Mouse (Mus musculus): ENCODE measurements around the gene Sult4a1. TPM values are rescaled to one million over a fixed set of nuclear protein-coding genes. Genes with fewer than 3 reads are reported as not detected.

Gene Sult4a1
- polyA plus RNA-seq, 1 experiment from 2014 or later: 2.4 TPM

DNA sequence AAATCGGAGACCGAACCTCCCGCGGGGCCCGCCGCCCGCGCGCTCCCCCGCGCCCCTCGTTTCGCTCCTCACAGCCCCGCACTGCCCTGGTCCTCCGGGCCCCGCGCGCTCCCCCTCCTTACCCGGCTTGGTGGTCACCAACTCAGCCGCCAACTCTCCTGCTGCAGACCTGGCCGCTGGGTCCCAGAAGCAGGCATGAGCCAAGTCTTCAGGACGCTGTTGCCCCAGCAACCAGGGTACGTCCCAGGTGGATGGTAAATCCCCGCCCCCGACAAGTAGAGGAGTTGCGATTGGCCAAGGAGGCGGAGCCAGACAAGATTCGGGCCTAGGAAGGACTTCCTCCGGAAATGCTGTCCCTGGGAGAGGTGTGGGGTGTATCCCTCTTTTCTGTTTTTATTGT lies 40.4 kb downstream of the Sult4a1 start, which contains the start of gene Efcab6:
Efcab6 (minus strand) TSS at position 240 of the 400 bp plus-strand sequence.
- WGBS: 2% methylated on average over 29 of the region's 29 CpGs
- peak within 1 kb of the TSS; percentile 52 for H3K4me2 ChIP-seq
- ATAC-seq (replicated peaks; ENCODE audit: low FRiP score): no peak
- peaks cover 5% of the 10 kb centered on the region; the same call in 1 of the 2 replicates for H3K4me1 ChIP-seq
- no peak within 1 kb of the TSS for H3K9ac ChIP-seq
- no peaks in the 10 kb centered on the region for H3K36me3 ChIP-seq
- no peak within 1 kb of the TSS for H3K27ac ChIP-seq
- H3K27me3 ChIP-seq: peaks cover 64% of the 10 kb centered on the region
- H3K4me3 ChIP-seq (replicated peaks): peak within 1 kb of the TSS; percentile 25
- 0 out of 2 replicates have a peak, but pooled peaks cover 5% of the 10 kb centered on the region for H3K9me3 ChIP-seq (replicated peaks)

DNA sequence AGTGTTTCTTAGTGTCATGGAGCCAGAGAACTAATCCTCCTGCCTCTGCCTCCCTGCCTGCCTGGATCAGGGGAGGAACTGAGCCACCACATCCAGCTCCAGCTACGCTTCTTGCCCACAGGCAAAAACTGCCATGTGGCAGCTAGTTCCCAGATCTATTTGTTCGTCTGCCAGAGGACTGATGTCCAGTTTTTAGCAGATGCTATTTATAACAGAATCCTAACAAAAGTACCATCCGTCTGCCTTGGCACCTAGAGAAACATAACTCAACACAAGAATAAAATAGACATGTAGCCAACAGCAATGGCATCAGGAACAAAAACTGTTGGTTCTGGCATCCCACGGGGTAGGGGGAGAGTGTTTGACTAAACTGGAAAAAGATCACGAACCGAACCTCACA lies 46.7 kb downstream of the Sult4a1 start:
- WGBS: 81% methylated on average over 6 of the region's 6 CpGs

DNA sequence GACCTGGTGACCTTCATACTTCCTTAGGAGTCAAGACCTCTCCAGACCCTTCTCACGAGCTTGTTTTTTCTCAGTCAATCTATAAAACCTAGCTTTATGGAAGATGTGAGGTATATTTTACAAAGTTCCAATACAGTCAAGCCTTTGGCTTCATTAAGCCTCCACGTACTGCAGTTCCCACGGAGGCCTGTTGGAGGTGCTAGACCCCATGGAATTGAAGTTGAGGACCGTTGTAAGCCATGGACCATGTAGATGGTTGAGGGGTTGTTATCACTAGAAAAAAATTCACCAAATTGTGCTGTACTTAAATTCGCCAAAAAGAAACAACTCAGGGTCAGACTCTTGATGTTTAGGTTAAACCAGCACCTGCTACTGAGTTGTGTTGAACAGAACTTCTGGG lies 49.5 kb downstream of the Sult4a1 start:
- WGBS: 66% methylated on average over 5 of the region's 5 CpGs
- H3K4me1 ChIP-seq: 0 out of 2 replicates have a peak, but pooled peaks cover 3% of the 10 kb centered on the region

More for the DNA sequence above, 46.7 kb downstream of the Sult4a1 start:
- H3K4me2 ChIP-seq: no peak overlapping the region
- no peak for ATAC-seq (replicated peaks; ENCODE audit: low FRiP score)
- H3K4me3 ChIP-seq (replicated peaks): no peak overlapping the region
- no peaks in the 10 kb centered on the region for H3K36me3 ChIP-seq
- H3K27ac ChIP-seq: no peak overlapping the region
- H3K9ac ChIP-seq: no peak overlapping the region
- peaks cover 17% of the 10 kb centered on the region for H3K27me3 ChIP-seq
- no peaks in the 10 kb centered on the region for H3K9me3 ChIP-seq (replicated peaks)
- H3K4me1 ChIP-seq: no peaks in the 10 kb centered on the region

DNA sequence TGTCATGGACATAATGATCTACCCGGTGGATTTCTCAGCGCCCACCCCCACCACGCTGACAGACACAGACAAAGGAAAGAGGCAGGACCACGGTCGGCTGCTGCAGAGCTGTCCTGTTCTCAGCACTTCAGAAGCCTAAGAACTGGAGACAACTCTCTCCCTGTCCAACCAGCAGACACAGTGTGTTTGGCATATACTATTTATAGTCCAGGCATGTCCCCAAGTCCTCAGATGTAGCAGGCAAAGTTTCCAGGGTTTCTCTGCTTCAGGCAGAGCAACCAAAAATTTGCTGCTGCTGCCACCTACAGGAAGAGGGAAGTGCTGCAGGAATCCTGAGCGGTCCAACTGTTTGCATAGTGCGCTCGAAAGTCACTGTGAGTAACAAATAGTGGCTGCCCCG lies 51.7 kb downstream of the Sult4a1 start:
- ATAC-seq (replicated peaks; ENCODE audit: low FRiP score): 0 out of 2 replicates have a peak, but pooled peaks have one; percentile 36
- H3K9ac ChIP-seq: no peak overlapping the region
- 0 out of 2 replicates have a peak, but pooled peaks cover 3% of the 10 kb centered on the region for H3K4me1 ChIP-seq
- H3K27ac ChIP-seq: no peak overlapping the region
- H3K36me3 ChIP-seq: no peaks in the 10 kb centered on the region
- 41% methylated on average over 9 of the region's 9 CpGs for WGBS
- H3K9me3 ChIP-seq (replicated peaks): no peaks in the 10 kb centered on the region
- peaks cover 12% of the 10 kb centered on the region for H3K27me3 ChIP-seq
- H3K4me2 ChIP-seq: no peak overlapping the region
- no peak overlapping the region for H3K4me3 ChIP-seq (replicated peaks)

More for the DNA sequence above, 49.5 kb downstream of the Sult4a1 start:
- Histone ChIP-seq H3K9ac (no peak overlapping the region), H3K27me3 (peaks cover 12% of the 10 kb centered on the region), H3K9me3 (replicated peaks) (no peaks in the 10 kb centered on the region), H3K4me3 (replicated peaks) (no peak overlapping the region), H3K4me2 (no peak overlapping the region), H3K27ac (no peak overlapping the region), H3K36me3 (no peaks in the 10 kb centered on the region)
- ATAC-seq (replicated peaks; ENCODE audit: low FRiP score): no peak

DNA sequence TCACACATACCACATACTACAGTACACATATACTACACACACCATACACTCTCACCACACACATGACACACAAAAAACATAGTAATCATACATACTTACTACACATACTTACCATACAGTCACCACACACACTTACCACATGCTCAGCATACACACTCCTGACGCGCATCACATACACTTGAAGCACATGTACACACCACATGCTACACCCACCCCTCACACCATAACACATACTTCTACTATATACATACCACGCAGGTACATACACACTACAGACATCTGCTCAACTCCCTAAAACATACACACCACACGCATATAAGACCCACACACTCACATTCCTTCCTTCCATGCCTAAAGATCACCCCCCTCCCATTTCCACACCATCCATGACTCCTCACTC lies 52.3 kb downstream of the Sult4a1 start:
- H3K9me3 ChIP-seq (replicated peaks): no peaks in the 10 kb centered on the region
- no peak overlapping the region for H3K27ac ChIP-seq
- peaks cover 12% of the 10 kb centered on the region for H3K27me3 ChIP-seq
- H3K36me3 ChIP-seq: no peaks in the 10 kb centered on the region
- no peak for ATAC-seq (replicated peaks; ENCODE audit: low FRiP score)
- 90% methylated on average over 4 of the region's 4 CpGs for WGBS
- no peak overlapping the region for H3K4me2 ChIP-seq
- no peak overlapping the region for H3K9ac ChIP-seq
- H3K4me1 ChIP-seq: 0 out of 2 replicates have a peak, but pooled peaks cover 3% of the 10 kb centered on the region
- H3K4me3 ChIP-seq (replicated peaks): no peak overlapping the region

DNA sequence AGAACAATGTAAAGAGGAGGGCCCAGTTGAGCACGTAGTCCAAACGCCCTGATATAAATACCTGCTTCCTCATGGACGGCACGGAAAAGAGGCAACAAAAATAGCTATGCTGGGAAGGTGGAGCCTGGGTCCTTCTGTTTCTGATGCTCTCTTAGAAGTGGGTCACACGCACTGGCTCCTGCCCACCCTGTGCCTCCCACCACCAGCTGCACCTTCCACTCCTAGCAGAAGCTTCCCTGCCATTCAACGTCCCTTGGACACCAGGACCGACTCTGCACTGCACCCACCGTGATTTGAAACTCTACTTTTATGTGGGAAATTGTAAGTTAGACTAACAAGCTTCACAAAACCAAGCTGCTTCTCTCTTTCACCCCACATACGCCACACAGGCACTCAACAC lies 53.2 kb downstream of the Sult4a1 start:
- WGBS: 80% methylated on average over 9 of the region's 9 CpGs
- H3K4me3 ChIP-seq (replicated peaks): no peak overlapping the region
- H3K4me1 ChIP-seq: 0 out of 2 replicates have a peak, but pooled peaks cover 3% of the 10 kb centered on the region
- H3K9me3 ChIP-seq (replicated peaks): no peaks in the 10 kb centered on the region
- peaks cover 12% of the 10 kb centered on the region for H3K27me3 ChIP-seq
- H3K36me3 ChIP-seq: no peaks in the 10 kb centered on the region
- no peak overlapping the region for H3K4me2 ChIP-seq
- H3K27ac ChIP-seq: no peak overlapping the region
- H3K9ac ChIP-seq: no peak overlapping the region
- no peak for ATAC-seq (replicated peaks; ENCODE audit: low FRiP score)

DNA sequence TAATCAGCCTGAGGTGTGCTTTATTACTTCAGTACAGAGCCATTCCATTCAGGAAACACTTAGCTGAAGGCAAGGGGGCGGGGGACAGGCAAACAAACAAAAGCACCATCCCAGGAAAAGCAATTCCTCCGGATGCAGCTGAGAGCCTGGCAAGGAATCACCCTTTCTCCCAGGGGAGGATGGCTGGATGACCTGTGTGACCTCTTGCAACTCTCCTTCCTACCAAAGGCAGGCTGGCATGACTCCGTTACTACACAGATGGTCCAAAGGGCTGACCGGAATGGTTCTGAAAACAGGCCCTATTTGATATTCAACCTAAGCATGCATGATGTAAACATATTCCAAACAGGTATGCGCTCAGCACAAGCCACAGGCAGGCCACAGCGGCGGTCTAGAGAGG lies 56.0 kb downstream of the Sult4a1 start:
- Histone ChIP-seq H3K9me3 (replicated peaks) (peaks cover 1% of the 10 kb centered on the region; the same call in 1 of the 2 replicates), H3K27me3 (peaks cover 5% of the 10 kb centered on the region), H3K4me3 (replicated peaks) (no peak overlapping the region), H3K4me1 (0 out of 2 replicates have a peak, but pooled peaks cover 3% of the 10 kb centered on the region), H3K36me3 (no peaks in the 10 kb centered on the region), H3K4me2 (no peak overlapping the region), H3K27ac (no peak overlapping the region), H3K9ac (no peak overlapping the region)
- ATAC-seq (replicated peaks; ENCODE audit: low FRiP score): no peak
- 36% methylated on average over 7 of the region's 7 CpGs for WGBS

DNA sequence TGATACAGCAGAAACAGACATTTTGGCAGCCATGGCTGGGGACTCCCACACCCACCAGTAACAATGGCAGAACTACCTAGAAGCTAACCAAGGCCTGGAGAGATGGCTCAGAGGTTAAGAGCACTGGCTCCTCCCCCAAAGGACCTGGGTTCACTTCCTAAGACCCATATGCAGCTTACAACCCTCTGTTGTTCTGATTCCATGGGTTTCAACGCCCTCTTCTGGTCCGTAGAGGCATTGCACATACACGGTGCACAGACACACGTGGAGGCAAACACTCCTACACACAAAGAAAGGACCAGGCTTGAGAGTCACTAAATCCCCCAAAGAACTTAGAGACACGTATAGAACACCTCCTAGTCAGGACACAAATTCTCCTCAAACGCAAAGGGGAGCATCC lies 60.0 kb downstream of the Sult4a1 start:
- H3K27ac ChIP-seq: no peak overlapping the region
- H3K9ac ChIP-seq: no peak overlapping the region
- no peak overlapping the region for H3K4me2 ChIP-seq
- peaks cover 3% of the 10 kb centered on the region; the same call in 1 of the 2 replicates for H3K9me3 ChIP-seq (replicated peaks)
- H3K4me1 ChIP-seq: no peaks in the 10 kb centered on the region
- 90% methylated on average over 6 of the region's 6 CpGs for WGBS
- no peaks in the 10 kb centered on the region for H3K36me3 ChIP-seq
- no peak for ATAC-seq (replicated peaks; ENCODE audit: low FRiP score)
- H3K27me3 ChIP-seq: no peaks in the 10 kb centered on the region
- H3K4me3 ChIP-seq (replicated peaks): no peak overlapping the region

DNA sequence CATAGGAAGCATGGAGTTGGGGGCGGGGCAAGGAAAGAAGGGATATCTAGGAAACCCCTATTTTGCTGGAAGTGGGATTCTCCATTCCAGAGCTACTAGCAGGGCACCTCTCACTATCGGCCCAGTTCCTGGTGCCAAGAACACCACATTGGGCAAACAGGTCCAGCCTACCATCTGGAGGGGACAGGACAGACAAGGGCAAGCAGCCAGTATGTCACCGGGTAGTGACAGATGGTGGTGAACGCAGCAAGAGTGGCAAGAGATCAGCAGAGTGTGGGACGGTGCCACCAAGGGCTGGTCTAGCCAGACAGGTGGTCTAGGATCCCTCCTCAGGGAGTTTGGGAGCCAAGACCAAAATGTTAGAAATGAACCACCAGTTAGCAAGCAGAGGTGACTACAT lies 68.5 kb downstream of the Sult4a1 start:
- no peak overlapping the region for H3K4me2 ChIP-seq
- no peaks in the 10 kb centered on the region for H3K9me3 ChIP-seq (replicated peaks)
- H3K9ac ChIP-seq: no peak overlapping the region

More for the DNA sequence above, 68.5 kb downstream of the Sult4a1 start:
- 90% methylated on average over 5 of the region's 5 CpGs for WGBS
- H3K4me3 ChIP-seq (replicated peaks): no peak overlapping the region
- no peak overlapping the region for H3K27ac ChIP-seq
- ATAC-seq (replicated peaks; ENCODE audit: low FRiP score): no peak
- H3K36me3 ChIP-seq: no peaks in the 10 kb centered on the region
- H3K27me3 ChIP-seq: no peaks in the 10 kb centered on the region
- no peaks in the 10 kb centered on the region for H3K4me1 ChIP-seq

Other genes with a start within 250 kb of the Sult4a1 start
- gene Efcab6, start 40.4 kb downstream of the Sult4a1 start, polyA plus RNA-seq (2015; fragmentation: Nextera tagmentation; extraction: Ambion mirVana): 0.16 and 0.27 TPM in 2 replicates
- gene Pnpla5, start 17.4 kb upstream of the Sult4a1 start, polyA plus RNA-seq (2015; fragmentation: Nextera tagmentation; extraction: Ambion mirVana): not detected in 2 replicates
- gene Pnpla3, start 62.1 kb upstream of the Sult4a1 start, polyA plus RNA-seq (2015; fragmentation: Nextera tagmentation; extraction: Ambion mirVana): 0.45 and 1.1 TPM in 2 replicates
- gene Samm50, start 86.5 kb upstream of the Sult4a1 start, polyA plus RNA-seq (2015; fragmentation: Nextera tagmentation; extraction: Ambion mirVana): 127 and 132 TPM in 2 replicates
- 3.8 and 4.7 TPM in 2 replicates for gene Parvb, start 126.3 kb upstream of the Sult4a1 start, polyA plus RNA-seq (2015; fragmentation: Nextera tagmentation; extraction: Ambion mirVana)
- 1.4 and 2.2 TPM in 2 replicates for gene Parvg, start 218.3 kb upstream of the Sult4a1 start, polyA plus RNA-seq (2015; fragmentation: Nextera tagmentation; extraction: Ambion mirVana)

All from kidney, embryonic 15.5 days (tissue).